Mouse (Mus musculus): ENCODE results near the gene Gtse1.
"Not testable (repeated sequence)": the region's sequence is repeated elsewhere in the genome, so short reads cannot be mapped to it uniquely, and the experiment has no call there.

Gtse1 gene

GRCm38 (mm10) chr15:85859490-85860031 lies at the start of gene Gtse1:
Gene Gtse1 (plus strand): TSS chr15:85859745.
- peak; percentile 95 to 96 for DNase-seq (ENCODE audit: low spot score in 2 of 2)

- DNase-seq (ENCODE audit: low spot score in 2 of 2): no peak
Observed at GRCm38 (mm10) chr15:85810462-85810805, 49.1 kb upstream of the Gtse1 start.

- DNase-seq (ENCODE audit: low spot score in 2 of 2): peak; percentile 44 to 90
Observed at GRCm38 (mm10) chr15:85810806-85811521, 48.6 kb upstream of the Gtse1 start.

- DNase-seq (ENCODE audit: low spot score in 2 of 2): peak; percentile 99
Observed at GRCm38 (mm10) chr15:85811535-85812277, 47.8 kb upstream of the Gtse1 start, which contains the start of gene Cdpf1. Gene Cdpf1 (minus strand): TSS chr15:85811697.

GRCm38 (mm10) chr15:85813428-85813827 lies 46.1 kb upstream of the Gtse1 start:
- DNase-seq (ENCODE audit: low spot score in 2 of 2): no peak

GRCm38 (mm10) chr15:85821203-85822010 lies 38.1 kb upstream of the Gtse1 start, which contains the start of gene Pkdrej:
Gene Pkdrej (minus strand): TSS chr15:85821734.
- DNase-seq (ENCODE audit: low spot score in 2 of 2): peak in 1 of 2 experiments; percentile 27

GRCm38 (mm10) chr15:85822011-85822359 lies 37.6 kb upstream of the Gtse1 start:
- DNase-seq (ENCODE audit: low spot score in 2 of 2): no peak

GRCm38 (mm10) chr15:85826676-85827075 lies 32.9 kb upstream of the Gtse1 start:
- no peak for DNase-seq (ENCODE audit: low spot score in 2 of 2)

- DNase-seq (ENCODE audit: low spot score in 2 of 2): no peak
Observed at GRCm38 (mm10) chr15:85828071-85828470, 31.5 kb upstream of the Gtse1 start.

- DNase-seq (ENCODE audit: low spot score in 2 of 2): no peak
Observed at GRCm38 (mm10) chr15:85829470-85829869, 30.1 kb upstream of the Gtse1 start.

- peak; percentile 89 to 93 for DNase-seq (ENCODE audit: low spot score in 2 of 2)
Observed at GRCm38 (mm10) chr15:85831954-85832590, 27.5 kb upstream of the Gtse1 start, which contains the start of gene Ttc38. Gene Ttc38 (plus strand): TSS chr15:85832306.

GRCm38 (mm10) chr15:85832599-85832998 lies 26.9 kb upstream of the Gtse1 start:
- no peak for DNase-seq (ENCODE audit: low spot score in 2 of 2)

- DNase-seq (ENCODE audit: low spot score in 2 of 2): no peak
Observed at GRCm38 (mm10) chr15:85835335-85835734, 24.2 kb upstream of the Gtse1 start.

- no peak for DNase-seq (ENCODE audit: low spot score in 2 of 2)
Observed at GRCm38 (mm10) chr15:85836887-85837286, 22.7 kb upstream of the Gtse1 start.

GRCm38 (mm10) chr15:85840983-85841382 lies 18.6 kb upstream of the Gtse1 start:
- DNase-seq (ENCODE audit: low spot score in 2 of 2): no peak

GRCm38 (mm10) chr15:85841796-85842360 lies 17.7 kb upstream of the Gtse1 start:
- no peak for DNase-seq (ENCODE audit: low spot score in 2 of 2)

- DNase-seq (ENCODE audit: low spot score in 2 of 2): no peak
Observed at GRCm38 (mm10) chr15:85845071-85845470, 14.5 kb upstream of the Gtse1 start.

- DNase-seq (ENCODE audit: low spot score in 2 of 2): no peak
Observed at GRCm38 (mm10) chr15:85851656-85852392, 7.7 kb upstream of the Gtse1 start.

- DNase-seq (ENCODE audit: low spot score in 2 of 2): no peak
Observed at GRCm38 (mm10) chr15:85858980-85859489, 510 bp upstream of the Gtse1 start.

- DNase-seq (ENCODE audit: low spot score in 2 of 2): not testable (repeated sequence)
Observed at GRCm38 (mm10) chr15:85865913-85866312, 6.4 kb downstream of the Gtse1 start.

All from heart, adult 9 months (tissue).